Mouse (Mus musculus): ENCODE measurements around the gene Cib4.

Cib4 gene

GRCm38 (mm10) chr5:30497299-30497698 lies 48.3 kb downstream of the Cib4 start:
- DNase-seq, result no peak

DNA sequence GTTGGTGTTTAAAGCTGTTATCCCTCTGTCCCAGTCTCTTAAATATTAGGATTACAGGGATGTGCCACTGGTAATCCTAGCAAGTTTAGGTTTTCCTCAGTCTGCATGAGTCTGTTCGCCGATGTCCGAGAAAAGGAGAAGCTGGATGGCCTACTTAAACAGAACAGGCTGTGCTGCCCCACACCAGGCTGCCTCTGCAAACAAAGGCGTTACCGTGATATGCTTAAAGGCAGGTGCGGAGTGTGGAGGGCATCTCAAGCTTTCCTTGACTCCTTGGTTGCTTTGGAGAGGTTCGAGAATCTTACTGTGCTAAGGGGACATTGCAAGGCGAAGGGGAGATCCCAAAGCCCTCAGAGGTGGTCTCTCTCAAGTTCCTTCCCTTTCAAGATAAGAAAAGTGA lies 48.8 kb downstream of the Cib4 start:
- DNase-seq, result no peak

GRCm38 (mm10) chr5:30495288-30495687 lies 50.3 kb downstream of the Cib4 start:
- no peak for DNase-seq

GRCm38 (mm10) chr5:30494606-30495005 lies 51.0 kb downstream of the Cib4 start:
- DNase-seq, result no peak

GRCm38 (mm10) chr5:30493723-30494122 lies 51.9 kb downstream of the Cib4 start:
- no peak for DNase-seq

- DNase-seq, result no peak
These were observed 54.8 kb downstream of the Cib4 start for GRCm38 (mm10) chr5:30490845-30491244.

DNA sequence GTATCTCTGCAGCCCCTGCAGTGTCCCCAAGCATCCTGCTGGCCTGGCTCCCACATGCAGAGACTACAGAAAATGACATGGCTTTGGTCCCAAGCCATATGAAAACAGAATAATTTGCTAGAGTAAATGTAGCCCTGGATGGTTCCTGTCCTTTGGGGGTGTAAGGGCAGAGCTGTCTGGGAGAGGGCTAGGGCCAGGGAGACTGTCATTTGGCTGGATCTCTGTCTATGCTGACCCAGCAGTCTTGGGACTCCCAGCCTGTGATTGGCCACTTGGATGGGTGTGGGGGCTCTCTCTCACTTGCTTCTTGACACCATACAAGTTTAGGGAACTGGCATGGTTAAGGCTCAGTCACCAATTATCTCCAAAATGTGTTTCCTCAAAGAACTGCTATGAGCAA lies 55.4 kb downstream of the Cib4 start:
- DNase-seq, result no peak

DNA sequence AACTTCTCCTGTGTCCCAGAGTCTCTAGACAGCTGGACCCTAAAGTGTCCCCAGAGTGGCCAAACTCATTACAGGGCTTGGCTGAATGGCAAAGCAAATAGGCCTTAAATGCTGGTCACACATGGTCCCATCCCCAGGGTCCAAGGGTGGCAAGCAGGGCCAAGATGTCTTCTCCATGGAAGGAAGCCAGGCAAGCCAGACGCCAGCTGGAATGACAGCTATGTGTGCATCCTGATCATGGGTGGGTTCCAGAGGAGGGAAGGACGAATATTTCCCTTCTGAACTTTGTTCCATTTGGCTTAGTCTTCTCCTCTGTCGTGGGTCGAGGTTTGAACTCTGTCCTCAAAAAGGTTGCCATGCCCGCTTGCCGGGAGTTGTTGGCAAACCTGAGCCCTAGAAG lies 60.5 kb downstream of the Cib4 start:
- no peak for DNase-seq

DNA sequence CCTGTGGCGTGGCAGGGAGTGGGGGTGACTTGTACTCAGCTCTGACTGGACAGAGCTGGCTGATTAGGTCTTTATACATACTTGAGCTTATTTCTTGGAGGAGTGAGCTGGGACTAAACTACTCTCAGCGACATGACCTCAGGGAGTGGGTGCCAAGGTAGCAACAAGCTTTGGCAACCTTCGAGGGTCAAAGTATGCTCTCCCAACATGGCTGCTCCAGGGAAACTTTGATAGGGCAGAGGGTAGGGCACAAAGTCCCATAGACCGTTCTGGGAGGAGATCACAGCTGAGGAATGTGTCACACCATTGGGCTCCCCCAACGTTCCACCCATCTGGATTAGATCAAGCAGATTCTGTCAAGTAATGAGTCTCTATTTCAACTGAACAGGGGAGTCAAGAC lies 61.0 kb downstream of the Cib4 start:
- DNase-seq, result no peak

DNA sequence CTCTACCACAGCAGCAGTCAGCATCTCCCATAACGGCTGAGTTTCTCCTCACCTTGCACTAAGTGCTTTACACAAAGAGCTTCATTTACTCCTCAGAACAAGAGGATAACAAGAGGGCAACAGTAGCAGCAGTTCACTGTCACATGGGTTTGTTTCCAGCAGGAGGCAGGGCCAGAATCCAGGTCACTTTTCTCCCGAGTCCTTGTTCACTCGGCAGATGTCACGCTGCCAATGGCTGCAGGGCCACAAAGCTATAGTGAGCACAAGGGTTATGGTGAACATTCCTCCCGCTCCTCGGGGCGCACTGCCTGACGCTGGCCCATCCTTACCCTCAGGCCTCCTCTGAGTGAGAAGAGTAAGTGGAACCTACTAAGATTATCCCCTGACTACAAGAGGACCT lies 62.1 kb downstream of the Cib4 start:
- no peak for DNase-seq

- DNase-seq, result peak; percentile 76
These were observed 63.3 kb downstream of the Cib4 start for GRCm38 (mm10) chr5:30482319-30482718.

GRCm38 (mm10) chr5:30476534-30476933 lies 69.1 kb downstream of the Cib4 start:
- no peak for DNase-seq

DNA sequence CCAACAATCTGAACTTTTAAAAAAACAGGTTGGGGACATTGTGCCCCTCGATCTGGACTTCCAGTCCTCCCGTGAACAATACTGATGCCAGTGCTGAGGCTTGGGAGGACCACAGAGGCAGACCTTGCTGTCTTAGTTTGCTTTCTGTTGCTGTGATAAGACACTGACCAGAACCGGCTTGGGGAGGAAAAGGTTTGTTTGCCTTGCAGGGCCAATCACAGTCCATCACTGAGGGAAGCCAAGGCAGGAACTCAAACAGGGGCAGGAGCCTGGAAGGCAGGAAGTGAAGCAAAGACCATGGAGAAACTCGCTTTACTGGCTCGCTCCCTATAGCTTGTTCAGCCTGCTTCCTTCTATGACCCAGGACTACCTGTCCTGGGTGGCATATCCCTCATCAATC lies 73.5 kb downstream of the Cib4 start:
- no peak for DNase-seq

DNA sequence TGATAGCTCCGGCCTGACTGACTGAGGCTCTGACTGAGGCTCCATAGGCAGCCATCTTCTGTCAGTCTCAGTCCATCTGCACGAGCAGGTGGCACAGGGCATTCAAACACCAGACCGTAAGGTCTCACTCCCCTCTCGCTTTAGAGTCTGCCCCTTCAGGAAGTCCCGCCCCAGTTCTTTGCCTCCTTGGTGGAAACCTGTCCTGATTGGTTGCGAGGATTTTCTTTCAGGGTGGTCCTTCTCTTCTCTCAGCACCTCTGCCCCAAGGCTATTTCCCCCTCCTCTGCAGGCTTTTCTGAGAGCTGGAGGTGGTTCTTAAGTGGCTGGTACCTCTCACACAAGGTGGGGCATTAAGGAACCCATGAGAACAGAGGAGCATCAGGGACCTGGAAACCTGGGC lies 75.2 kb downstream of the Cib4 start:
- DNase-seq, result no peak

DNA sequence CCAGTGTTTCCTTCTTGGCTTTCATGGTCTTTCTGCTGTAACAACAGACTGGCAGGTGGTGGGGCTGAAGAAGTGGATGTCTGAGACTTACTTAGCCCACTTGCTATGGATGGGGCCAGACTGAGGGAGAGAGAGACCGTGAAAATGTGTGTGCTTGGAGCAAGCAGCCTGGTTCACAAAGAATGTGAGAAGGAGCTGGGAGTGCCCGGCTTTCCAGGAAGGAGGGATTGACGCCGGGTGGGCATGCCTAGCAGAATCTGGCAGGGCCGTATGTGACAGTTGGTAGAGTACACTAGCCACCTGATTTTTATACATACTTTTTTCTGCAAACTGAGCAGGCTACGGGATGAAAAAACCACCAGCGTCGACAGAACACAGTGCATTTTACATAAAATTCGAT lies 79.3 kb downstream of the Cib4 start:
- peak; percentile 56 for DNase-seq

DNA sequence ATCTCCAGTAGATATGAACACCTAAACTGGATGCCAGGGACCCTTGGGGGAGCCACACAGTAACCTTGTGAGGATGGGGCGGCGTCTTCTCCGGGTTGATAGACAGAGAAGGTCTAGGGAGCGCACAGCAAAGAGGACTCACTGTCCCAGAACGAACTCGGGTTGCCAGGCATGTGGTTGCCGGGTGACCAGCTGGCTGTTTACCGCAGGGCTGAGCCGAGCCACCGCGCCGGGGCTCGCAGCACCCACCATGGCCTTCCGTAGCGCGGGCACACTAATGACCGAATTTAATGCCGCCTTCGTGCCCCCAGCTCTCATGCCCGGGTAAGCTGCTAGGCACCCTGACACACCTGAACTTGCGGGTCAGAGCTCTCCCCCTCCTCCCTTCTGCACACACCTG lies 79.8 kb downstream of the Cib4 start, which contains the start of gene 1700001C02Rik:
TSS of gene 1700001C02Rik (plus strand) at position 187 of the 400 bp plus-strand sequence.
- peak; percentile 40 for DNase-seq

DNA sequence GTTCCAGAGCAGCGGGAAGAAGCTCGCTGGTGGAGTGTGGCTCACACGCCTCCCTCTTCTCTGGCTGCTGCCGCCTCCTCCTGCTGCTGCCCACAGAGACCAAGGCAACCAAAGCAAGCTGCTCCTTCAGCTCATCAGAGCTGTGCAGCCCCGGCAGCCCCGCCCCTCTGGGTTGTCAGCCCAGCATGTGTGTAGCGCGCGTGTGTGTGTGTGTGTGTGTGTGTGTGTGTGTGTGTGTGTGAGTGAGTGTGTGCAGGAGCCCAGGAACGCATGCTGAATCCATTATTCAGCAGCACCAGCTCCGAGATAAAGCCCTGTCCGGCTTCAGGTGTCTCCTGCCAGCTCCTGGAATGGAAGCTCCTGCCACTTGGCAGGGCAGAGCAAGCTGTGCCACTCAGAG lies 83.8 kb downstream of the Cib4 start, which contains the start of gene Otof:
TSS of gene Otof (minus strand) at position 112 of the 400 bp plus-strand sequence.
- DNase-seq, result peak; percentile 69

- peak; percentile 39 for DNase-seq
These were observed 85.5 kb downstream of the Cib4 start for GRCm38 (mm10) chr5:30460155-30460554.

- DNase-seq, result no peak
These were observed 89.6 kb downstream of the Cib4 start for GRCm38 (mm10) chr5:30456056-30456455.

- DNase-seq, result no peak
These were observed 101.2 kb downstream of the Cib4 start for GRCm38 (mm10) chr5:30444327-30444895.

DNA sequence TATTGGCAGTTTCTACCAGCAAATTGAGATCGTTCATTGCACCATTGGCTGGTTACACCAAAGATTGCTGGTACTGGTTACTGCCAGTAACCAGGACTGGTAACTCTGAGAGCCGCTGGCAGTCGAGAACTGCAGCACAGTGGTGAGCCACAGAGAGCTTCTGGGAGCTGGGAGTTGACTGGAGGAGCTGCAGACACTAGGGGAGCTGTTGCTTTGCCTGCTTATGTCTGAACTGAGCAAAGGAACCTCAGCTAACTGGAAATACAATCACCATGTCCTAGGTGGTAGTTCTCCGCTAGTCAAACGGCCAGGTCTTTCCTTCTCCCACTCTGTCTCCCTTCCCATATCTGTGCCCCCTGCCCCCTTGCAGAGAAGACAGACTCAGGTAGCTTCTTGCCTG lies 103.4 kb downstream of the Cib4 start:
- no peak for DNase-seq

- DNase-seq, result no peak
These were observed 105.2 kb downstream of the Cib4 start for GRCm38 (mm10) chr5:30440308-30440906.

GRCm38 (mm10) chr5:30438931-30439330 lies 106.7 kb downstream of the Cib4 start:
- no peak for DNase-seq

All from right cerebral cortex, postnatal 4 days (tissue).